Mouse (Mus musculus): ENCODE results near the gene Fam13c.

GRCm38 (mm10) chr10:70436656-70437055 is 3.6 kb upstream of the Fam13c start:
- TF ChIP-seq POLR2A (IDR thresholded peaks at IDR 0.05; ENCODE audit: borderline replicate concordance, low read depth, low read length): no peak
- TF ChIP-seq CTCF (IDR thresholded peaks at IDR 0.05; ENCODE audit: low read depth, low read length): no peak
